Mouse (Mus musculus) frontal cortex, postnatal 14 days (tissue): ENCODE measurements around the gene Lrrc8c.
A peak's percentile ranks its signal among the peaks of the same experiment; 100 is the strongest.

Experiments used
- DNase-seq, 2 experiments: peaks; one replicate each; pipeline ENCODE4 v3.0.0; 2022; ENCODE audit warnings: low spot score in 2 of 2

The Lrrc8c gene

GRCm38 (mm10) chr5:105556291-105556690 is 37.1 kb downstream of the Lrrc8c start:
- no peak for DNase-seq

GRCm38 (mm10) chr5:105557346-105557745 is 38.2 kb downstream of the Lrrc8c start:
- DNase-seq, result no peak

DNA sequence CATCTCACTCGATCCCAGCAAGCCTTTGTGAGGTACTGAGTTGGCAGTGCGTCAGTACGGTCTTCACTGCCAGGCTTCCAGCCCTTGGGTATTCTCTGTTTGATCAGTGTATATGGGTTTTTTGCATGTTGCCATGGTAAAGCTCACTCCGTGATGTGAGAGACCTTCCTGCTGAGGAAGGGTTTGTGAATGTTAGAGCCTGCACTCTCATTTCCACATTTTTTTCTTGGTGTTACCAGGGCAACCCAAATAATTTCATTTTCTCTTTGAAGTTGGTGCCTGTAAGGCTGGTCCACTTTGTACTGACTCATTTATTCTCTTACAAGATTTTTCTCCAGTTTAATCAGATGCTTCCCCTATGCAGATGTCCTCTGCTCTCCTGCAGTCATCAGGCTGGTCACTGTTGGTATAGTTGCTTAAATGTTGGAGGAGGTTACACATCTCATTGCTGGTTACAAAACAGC is 38.6 kb downstream of the Lrrc8c start:
- DNase-seq, result peak in 1 of 2 experiments; percentile 13

- DNase-seq, result no peak
Observed at GRCm38 (mm10) chr5:105558517-105558916, 39.3 kb downstream of the Lrrc8c start.

DNA sequence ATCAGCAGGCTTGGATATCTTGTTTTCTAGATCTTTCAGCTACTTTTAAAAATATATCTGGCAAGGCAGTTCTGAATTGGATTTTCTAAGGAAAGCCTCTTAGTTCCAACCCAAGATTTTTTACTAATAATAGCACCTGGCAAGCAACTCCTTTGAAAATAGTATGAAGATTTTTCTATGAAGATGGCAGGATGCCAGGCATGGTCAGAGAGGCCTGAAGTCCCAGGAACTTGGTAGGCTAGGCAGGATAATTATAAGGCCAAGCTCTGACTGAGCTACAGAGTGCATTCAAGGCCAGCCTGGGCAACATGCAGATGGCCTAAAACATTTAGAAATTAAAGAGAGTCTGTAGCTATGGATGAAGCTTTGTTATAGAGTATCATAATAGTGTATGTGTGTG is 42.7 kb downstream of the Lrrc8c start:
- no peak for DNase-seq

DNA sequence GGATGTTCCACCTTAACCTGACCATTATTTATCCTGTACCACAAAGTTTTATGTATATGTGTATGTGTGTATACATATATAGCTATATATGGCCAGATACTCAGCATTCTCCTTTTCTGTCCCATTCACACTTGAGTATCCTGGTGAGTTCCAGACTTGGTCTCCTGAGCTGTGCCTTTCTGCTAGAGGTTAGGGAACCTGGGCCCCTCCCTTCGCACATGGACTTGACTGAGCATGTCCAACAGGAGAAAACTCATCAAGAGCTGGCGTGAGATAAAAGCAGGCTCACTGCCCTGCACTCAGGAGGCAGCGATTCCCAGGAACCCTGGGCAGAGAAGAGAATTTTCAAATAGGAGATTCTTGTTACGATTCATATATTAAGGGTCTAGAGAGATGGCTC is 45.6 kb downstream of the Lrrc8c start:
- no peak for DNase-seq

GRCm38 (mm10) chr5:105565824-105566223 is 46.6 kb downstream of the Lrrc8c start:
- no peak for DNase-seq

DNA sequence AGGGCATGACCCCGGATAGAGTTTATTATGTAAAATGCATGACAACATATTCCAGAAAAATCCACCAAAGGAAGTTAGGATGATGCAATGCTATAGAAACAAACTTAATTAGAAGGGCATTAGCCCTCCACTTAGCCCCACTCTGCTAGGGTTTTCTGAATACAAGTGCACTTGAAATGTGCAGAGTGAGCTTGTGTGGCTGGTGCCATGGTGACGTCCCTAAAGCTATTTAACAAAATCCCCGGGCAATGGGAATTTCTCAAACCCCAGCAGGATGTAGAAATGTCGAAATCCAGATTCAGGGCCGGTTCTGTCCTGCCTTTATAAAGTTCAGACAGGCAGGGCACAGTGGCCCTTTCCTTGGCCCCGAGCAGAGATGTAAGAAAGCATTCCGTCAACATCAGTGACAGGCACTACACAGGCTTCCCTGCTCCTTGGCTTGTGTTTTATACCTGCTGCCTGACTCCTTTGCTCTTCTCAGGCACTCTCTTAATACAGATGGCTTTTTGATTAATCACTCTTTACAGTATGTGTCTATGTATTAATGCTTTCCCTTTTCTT is 47.7 kb downstream of the Lrrc8c start:
- DNase-seq, result no peak

- no peak for DNase-seq
Observed at GRCm38 (mm10) chr5:105568043-105568747, 49.0 kb downstream of the Lrrc8c start.

DNA sequence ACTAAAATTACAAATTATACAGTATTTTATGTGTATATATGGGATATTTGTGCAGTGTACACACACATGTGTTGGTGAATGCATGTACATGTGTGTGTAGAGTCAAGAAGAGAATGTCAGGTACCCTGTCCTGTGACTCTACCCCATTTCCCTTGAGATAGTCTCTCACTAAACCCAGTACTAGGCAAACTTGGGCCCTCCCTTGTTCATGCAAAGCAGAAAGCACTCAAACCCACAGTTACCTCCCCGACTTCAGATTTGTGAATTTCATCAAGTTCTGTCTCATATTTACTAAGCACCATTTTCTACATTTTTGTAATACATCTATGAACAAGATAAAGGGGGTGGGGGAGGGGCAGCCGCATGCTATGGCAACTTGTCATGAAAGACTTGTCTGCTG is 50.0 kb downstream of the Lrrc8c start:
- no peak for DNase-seq

DNA sequence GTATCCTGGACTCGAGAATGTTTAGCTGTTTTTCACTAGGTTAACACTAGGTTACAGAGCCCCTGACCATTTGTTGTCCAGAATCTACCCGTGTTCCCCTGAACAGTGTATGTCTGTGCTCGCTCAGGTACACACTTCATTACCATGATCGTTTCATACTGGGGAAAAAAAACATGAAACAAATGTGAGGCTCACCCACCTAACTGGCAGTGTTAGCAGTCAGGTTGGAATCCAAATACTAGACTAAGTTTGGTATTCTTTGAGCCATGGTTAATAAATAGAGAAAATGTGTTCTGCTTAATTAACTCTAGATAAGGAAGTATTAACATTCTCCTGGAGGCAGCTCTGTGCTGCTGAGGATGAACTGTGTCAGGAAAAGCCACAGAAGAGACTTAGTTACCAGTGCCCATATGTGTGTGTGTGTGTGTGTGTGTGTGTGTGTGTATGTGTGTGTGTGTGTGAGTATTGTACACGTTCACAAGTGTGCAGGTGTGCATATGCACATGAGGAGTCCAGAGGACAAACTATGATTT is 53.0 kb downstream of the Lrrc8c start:
- no peak for DNase-seq

DNA sequence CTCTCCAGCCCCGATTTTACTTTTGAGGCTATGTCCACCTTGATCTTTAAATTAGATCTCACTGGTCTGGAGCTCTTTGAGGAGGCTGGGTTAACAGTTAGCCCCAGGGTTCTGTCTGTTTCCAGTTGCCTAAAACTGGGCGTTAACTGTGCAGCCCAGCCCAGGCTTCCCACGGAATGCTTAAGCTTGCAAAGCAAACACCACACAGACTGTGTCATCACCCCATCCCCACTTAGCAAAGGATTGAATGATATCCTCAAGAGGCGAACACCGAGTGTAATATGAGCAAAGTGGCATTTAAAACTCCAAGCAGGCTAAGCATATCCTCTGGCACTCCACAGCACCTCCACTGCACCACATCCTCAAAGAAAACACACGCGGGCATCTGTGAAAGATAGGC is 53.7 kb downstream of the Lrrc8c start:
- no peak for DNase-seq

- DNase-seq, result no peak
Observed at GRCm38 (mm10) chr5:105574835-105575234, 55.6 kb downstream of the Lrrc8c start.

DNA sequence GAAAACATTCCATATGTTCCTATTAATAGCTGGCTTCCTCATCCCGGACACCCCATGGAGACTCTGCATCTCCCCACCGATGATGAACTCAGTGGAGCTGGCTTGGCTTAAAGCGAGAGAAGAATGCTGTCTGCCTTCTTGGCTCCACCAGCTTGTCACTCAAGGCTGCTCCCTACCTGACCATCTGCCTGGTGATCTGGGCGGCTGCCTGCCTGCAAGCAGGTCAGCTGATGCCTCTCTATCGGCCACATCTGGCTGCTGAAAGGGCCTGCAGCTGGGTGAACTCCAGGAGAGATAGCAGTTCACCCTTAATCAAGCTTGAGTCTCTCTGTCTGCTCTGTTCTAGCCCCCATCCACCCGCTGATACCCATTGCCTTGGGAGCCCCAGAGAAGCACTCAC is 56.7 kb downstream of the Lrrc8c start:
- no peak for DNase-seq

GRCm38 (mm10) chr5:105580909-105581308 is 61.7 kb downstream of the Lrrc8c start:
- DNase-seq, result no peak

- no peak for DNase-seq
Observed at GRCm38 (mm10) chr5:105585929-105586328, 66.7 kb downstream of the Lrrc8c start.

- DNase-seq, result no peak
Observed at GRCm38 (mm10) chr5:105586655-105587054, 67.5 kb downstream of the Lrrc8c start.

DNA sequence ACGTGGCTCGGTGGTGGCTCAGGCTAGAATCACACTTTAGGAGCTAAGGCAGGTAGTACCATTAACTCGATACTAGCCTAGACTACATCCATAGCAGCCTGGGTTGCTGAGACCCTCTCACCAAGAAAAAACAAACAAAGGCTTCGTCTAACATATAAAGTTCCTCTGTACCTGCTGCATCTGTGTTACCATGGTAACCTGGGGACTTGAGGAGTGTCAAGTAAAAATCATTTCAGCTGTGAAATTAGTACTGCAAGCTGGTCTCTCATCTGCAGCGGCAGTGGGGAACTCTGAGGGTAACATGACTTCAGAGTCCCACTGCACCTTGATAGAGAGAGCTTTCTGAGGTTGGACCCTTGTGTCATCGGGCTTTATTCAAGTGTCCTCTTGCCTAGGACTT is 68.3 kb downstream of the Lrrc8c start:
- no peak for DNase-seq

- no peak for DNase-seq
Observed at GRCm38 (mm10) chr5:105588683-105589082, 69.5 kb downstream of the Lrrc8c start.

DNA sequence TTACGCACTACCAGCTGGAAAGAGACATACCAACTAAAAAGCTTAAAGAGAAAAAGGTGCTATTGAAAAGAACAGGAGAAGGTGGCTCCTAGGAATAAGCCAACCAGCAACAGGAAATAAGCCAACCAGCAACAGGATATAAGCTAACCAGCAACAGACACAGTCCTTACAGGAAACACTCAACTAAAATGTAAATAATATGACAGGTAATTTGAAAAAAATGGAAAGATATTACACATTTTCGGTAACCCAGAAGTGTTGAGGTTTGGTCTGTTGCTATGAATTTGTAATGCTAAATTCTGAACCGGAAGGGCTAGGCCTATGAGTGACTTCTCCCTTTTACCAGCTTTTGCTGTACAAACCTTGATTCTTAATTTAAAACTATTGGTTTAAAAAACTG is 69.9 kb downstream of the Lrrc8c start:
- no peak for DNase-seq

GRCm38 (mm10) chr5:105592396-105592795 is 73.2 kb downstream of the Lrrc8c start:
- no peak for DNase-seq

- no peak for DNase-seq
Observed at GRCm38 (mm10) chr5:105593630-105594029, 74.4 kb downstream of the Lrrc8c start.

GRCm38 (mm10) chr5:105598866-105599265 is 79.7 kb downstream of the Lrrc8c start:
- no peak for DNase-seq
